Mouse (Mus musculus) spleen, adult 18-20 months (tissue): ENCODE results near the gene Rcn3.
A peak's percentile ranks its signal among the peaks of the same experiment; 100 is the strongest.
"Not testable (repeated sequence)": the region's sequence is repeated elsewhere in the genome, so short reads cannot be mapped to it uniquely, and the experiment has no call there.

Experiments
- DNase-seq, 2 experiments: peaks; one replicate each; pipeline ENCODE4 v3.0.0; 2022; ENCODE audit warnings: mixed read lengths in 2 of 2

Gene Rcn3

GRCm38 (mm10) chr7:45097479-45097878 is 5.5 kb upstream of the Rcn3 start:
- DNase-seq = no peak

- not testable (repeated sequence) for DNase-seq
These were observed 3.9 kb upstream of the Rcn3 start for GRCm38 (mm10) chr7:45095965-45096364.

- DNase-seq = no peak
These were observed 3.3 kb upstream of the Rcn3 start for GRCm38 (mm10) chr7:45095367-45095766.

- DNase-seq = no peak
These were observed 2.1 kb upstream of the Rcn3 start for GRCm38 (mm10) chr7:45094121-45094520.

- DNase-seq = no peak
These were observed 1.5 kb upstream of the Rcn3 start for GRCm38 (mm10) chr7:45093516-45093905.

- DNase-seq = no peak
These were observed 951 bp upstream of the Rcn3 start for GRCm38 (mm10) chr7:45092828-45093515.

GRCm38 (mm10) chr7:45091001-45091990 is 725 bp downstream of the Rcn3 start:
- DNase-seq = no peak

GRCm38 (mm10) chr7:45090251-45090977 is 1.6 kb downstream of the Rcn3 start:
- peak in 1 of 2 experiments; percentile 43 for DNase-seq

- no peak for DNase-seq
These were observed 3.4 kb downstream of the Rcn3 start for GRCm38 (mm10) chr7:45088597-45088996.

- no peak for DNase-seq
These were observed 5.9 kb downstream of the Rcn3 start for GRCm38 (mm10) chr7:45086084-45086483.

- DNase-seq = no peak
These were observed 8.6 kb downstream of the Rcn3 start for GRCm38 (mm10) chr7:45083300-45083890.

- DNase-seq = peak; percentile 57 to 61
These were observed 9.4 kb downstream of the Rcn3 start for GRCm38 (mm10) chr7:45082401-45083299.

- no peak for DNase-seq
These were observed 11.0 kb downstream of the Rcn3 start for GRCm38 (mm10) chr7:45081016-45081415.

GRCm38 (mm10) chr7:45079856-45080255 is 12.2 kb downstream of the Rcn3 start:
- DNase-seq = peak; percentile 80 to 96

GRCm38 (mm10) chr7:45078513-45078912 is 13.5 kb downstream of the Rcn3 start:
- peak; percentile 60 to 81 for DNase-seq

GRCm38 (mm10) chr7:45077829-45078228 is 14.2 kb downstream of the Rcn3 start:
- DNase-seq = no peak

- DNase-seq = no peak
These were observed 14.7 kb downstream of the Rcn3 start for GRCm38 (mm10) chr7:45077322-45077721.

GRCm38 (mm10) chr7:45076501-45076900 is 15.5 kb downstream of the Rcn3 start:
- DNase-seq = no peak

- no peak for DNase-seq
These were observed 16.6 kb downstream of the Rcn3 start for GRCm38 (mm10) chr7:45075405-45075804.

- no peak for DNase-seq
These were observed 18.1 kb downstream of the Rcn3 start for GRCm38 (mm10) chr7:45073949-45074348.

- no peak for DNase-seq
These were observed 18.8 kb downstream of the Rcn3 start for GRCm38 (mm10) chr7:45073171-45073707.
